Mouse (Mus musculus) olfactory bulb, adult 2 months (tissue): Measurements from ENCODE around the gene Vwa7.

Experiments used
- CTCF ChIP-seq: fragments of 200-500 bp; IDR thresholded peaks from 2 replicates; pipeline ENCODE4 v1.5.1; 2012; ENCODE audit warnings: low read depth, mild to moderate bottlenecking, low read length, moderate library complexity; ENCODE audit not compliant: insufficient read depth
- POLR2A ChIP-seq: fragments of 200-500 bp; IDR thresholded peaks from 2 replicates; pipeline ENCODE4 v1.6.1; 2012; ENCODE audit warnings: mild to moderate bottlenecking, low read depth, low read length, moderate library complexity; ENCODE audit not compliant: insufficient read depth

GRCm38 (mm10) chr17:35051156-35052086, 35.0 kb downstream of the Vwa7 start:
- no peak for TF ChIP-seq POLR2A
- no peak for TF ChIP-seq CTCF
